Mouse (Mus musculus): Measurements from ENCODE around the gene Bcl11b. TPM values are rescaled to one million over a fixed set of nuclear protein-coding genes. Genes with fewer than 3 reads are reported as not detected.

Gene Bcl11b
- polyA plus RNA-seq, 1 experiment, result 0.60 TPM

GRCm38 (mm10) chr12:107922180-107922579 lies 81.2 kb downstream of the Bcl11b start:
- Histone ChIP-seq H3K4me1 (ENCODE audit: control insufficient read depth, insufficient read depth, low read length) (no peaks in the 10 kb centered on the region), H3K4me3 (replicated peaks; ENCODE audit: control insufficient read depth, low read depth, low read length) (no peak overlapping the region), H3K27ac (ENCODE audit: control insufficient read depth, insufficient read depth, low read depth, low read length, poor library complexity) (no peak overlapping the region)
- WGBS, result 89% methylated on average over 7 of the region's 7 CpGs
- no peak for TF ChIP-seq POLR2A (IDR thresholded peaks at IDR 0.05; ENCODE audit: borderline replicate concordance, control insufficient read depth, low read depth, low read length)
- TF ChIP-seq CTCF (IDR thresholded peaks at IDR 0.05; ENCODE audit: control insufficient read depth, insufficient read depth, low read length), result no peak

DNA sequence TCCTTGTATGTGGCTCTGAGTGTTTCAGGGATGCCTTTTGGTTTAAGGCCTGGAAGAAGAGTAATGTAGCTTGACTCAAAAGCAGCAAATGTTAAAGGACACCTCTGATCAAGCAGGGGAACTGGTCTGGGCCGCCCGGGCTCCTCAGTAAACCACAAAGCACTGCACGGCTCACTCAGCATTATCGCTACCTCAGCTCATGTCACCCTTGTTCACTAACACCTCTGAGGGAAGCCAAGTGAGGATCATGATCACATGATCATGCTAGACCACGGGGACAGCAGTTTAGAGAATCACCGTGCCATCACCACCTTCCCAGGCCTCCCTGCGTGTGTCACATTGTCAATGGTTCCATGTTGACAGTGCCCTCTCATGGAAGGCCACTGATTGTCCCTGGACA lies 81.8 kb downstream of the Bcl11b start:
- Histone ChIP-seq H3K4me1 (ENCODE audit: control insufficient read depth, insufficient read depth, low read length) (no peaks in the 10 kb centered on the region), H3K4me3 (replicated peaks; ENCODE audit: control insufficient read depth, low read depth, low read length) (no peak overlapping the region), H3K27ac (ENCODE audit: control insufficient read depth, insufficient read depth, low read depth, low read length, poor library complexity) (no peak overlapping the region)
- no peak for TF ChIP-seq CTCF (IDR thresholded peaks at IDR 0.05; ENCODE audit: control insufficient read depth, insufficient read depth, low read length)
- TF ChIP-seq POLR2A (IDR thresholded peaks at IDR 0.05; ENCODE audit: borderline replicate concordance, control insufficient read depth, low read depth, low read length), result no peak
- 75% methylated on average over 7 of the region's 7 CpGs for WGBS

DNA sequence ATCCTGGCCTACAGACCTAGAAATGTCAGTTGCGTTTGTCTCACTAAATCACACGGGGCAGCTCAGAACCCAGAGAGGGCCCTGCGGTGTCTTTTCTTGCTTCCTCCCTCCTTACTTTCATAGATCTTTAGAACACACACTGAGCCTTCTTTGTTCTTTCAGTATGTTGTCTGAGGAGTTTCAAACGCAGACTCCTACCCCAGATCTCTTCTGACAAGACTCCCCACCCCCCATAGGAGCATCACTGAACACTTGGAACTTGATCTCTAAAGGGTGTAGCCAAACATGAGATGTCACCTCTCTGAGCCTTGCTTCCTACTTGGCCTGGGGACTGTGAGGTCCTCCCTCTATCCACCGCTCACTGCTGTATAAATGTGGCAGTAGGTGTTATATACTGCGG lies 82.2 kb downstream of the Bcl11b start:
- 88% methylated on average over 6 of the region's 6 CpGs for WGBS
- Histone ChIP-seq H3K4me1 (ENCODE audit: control insufficient read depth, insufficient read depth, low read length) (no peaks in the 10 kb centered on the region), H3K27ac (ENCODE audit: control insufficient read depth, insufficient read depth, low read depth, low read length, poor library complexity) (no peak overlapping the region), H3K4me3 (replicated peaks; ENCODE audit: control insufficient read depth, low read depth, low read length) (no peak overlapping the region)
- TF ChIP-seq CTCF (IDR thresholded peaks at IDR 0.05; ENCODE audit: control insufficient read depth, insufficient read depth, low read length), result no peak
- no peak for TF ChIP-seq POLR2A (IDR thresholded peaks at IDR 0.05; ENCODE audit: borderline replicate concordance, control insufficient read depth, low read depth, low read length)

DNA sequence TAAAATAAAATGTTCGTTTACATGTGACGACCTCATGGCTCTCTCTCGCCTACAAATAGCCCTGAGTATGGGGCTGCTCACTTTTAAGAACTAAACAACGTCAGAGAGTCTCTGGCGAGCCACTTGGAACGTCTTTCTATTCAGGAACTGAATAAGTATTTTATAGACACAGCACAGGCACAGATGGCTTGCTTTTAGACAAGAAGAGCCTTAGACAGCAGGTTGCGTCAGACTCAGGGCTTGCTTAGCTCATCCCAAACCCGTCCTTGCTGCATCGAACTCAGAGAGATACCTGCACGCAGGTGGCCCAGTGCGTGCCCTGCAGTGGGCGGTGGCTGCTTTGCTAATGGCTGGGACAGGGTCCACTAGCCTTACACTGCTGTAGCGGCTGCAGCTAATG lies 82.7 kb downstream of the Bcl11b start:
- Histone ChIP-seq H3K27ac (ENCODE audit: control insufficient read depth, insufficient read depth, low read depth, low read length, poor library complexity) (no peak overlapping the region), H3K4me3 (replicated peaks; ENCODE audit: control insufficient read depth, low read depth, low read length) (no peak overlapping the region), H3K4me1 (ENCODE audit: control insufficient read depth, insufficient read depth, low read length) (no peaks in the 10 kb centered on the region)
- 79% methylated on average over 13 of the region's 13 CpGs for WGBS
- no peak for TF ChIP-seq CTCF (IDR thresholded peaks at IDR 0.05; ENCODE audit: control insufficient read depth, insufficient read depth, low read length)
- no peak for TF ChIP-seq POLR2A (IDR thresholded peaks at IDR 0.05; ENCODE audit: borderline replicate concordance, control insufficient read depth, low read depth, low read length)

DNA sequence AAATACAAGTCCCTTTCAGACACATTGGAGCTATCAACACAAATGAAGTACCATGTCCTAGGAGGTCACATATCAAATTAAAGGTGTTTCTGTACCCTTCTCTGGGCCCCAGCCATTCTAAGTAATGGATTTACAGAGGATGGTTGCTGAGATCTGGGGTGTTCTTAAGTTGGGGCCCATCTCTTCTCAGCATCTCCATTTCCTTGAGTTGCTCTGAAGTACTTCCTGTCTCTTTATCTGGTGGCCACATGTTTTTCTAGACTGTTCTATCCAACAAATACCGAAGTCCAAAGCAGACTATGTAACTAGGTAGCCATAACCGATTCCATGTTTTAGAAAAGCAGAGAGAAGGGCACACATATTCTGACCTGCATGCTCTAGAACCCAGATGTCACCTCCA lies 83.3 kb downstream of the Bcl11b start:
- 49% methylated on average over 2 of the region's 2 CpGs for WGBS
- H3K4me1 ChIP-seq (ENCODE audit: control insufficient read depth, insufficient read depth, low read length), result no peaks in the 10 kb centered on the region

DNA sequence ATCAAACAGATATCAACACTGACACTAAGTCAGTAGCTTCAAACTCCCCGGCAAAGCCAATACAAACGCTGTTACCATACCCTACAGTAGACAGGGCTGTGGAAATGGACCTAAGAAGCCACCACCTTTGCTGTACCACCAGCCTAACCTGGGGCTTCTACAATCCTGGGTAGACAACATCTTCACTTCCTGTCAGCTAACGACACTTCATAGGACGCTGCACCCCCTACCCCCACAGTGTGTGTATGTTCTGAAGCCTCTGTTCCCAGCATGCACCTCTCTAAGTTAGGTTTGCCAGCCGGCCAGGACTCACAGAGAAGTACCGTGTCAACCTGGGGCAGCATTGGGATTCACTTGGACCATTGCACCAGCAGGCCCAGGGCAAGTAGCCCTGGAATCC lies 84.6 kb downstream of the Bcl11b start:
- H3K4me1 ChIP-seq (ENCODE audit: control insufficient read depth, insufficient read depth, low read length), result no peaks in the 10 kb centered on the region
- H3K4me3 ChIP-seq (replicated peaks; ENCODE audit: control insufficient read depth, low read depth, low read length), result no peak overlapping the region
- WGBS, result 81% methylated on average over 6 of the region's 6 CpGs
- H3K27ac ChIP-seq (ENCODE audit: control insufficient read depth, insufficient read depth, low read depth, low read length, poor library complexity), result no peak overlapping the region
- TF ChIP-seq CTCF (IDR thresholded peaks at IDR 0.05; ENCODE audit: control insufficient read depth, insufficient read depth, low read length) (no peak), POLR2A (IDR thresholded peaks at IDR 0.05; ENCODE audit: borderline replicate concordance, control insufficient read depth, low read depth, low read length) (no peak)

More for the DNA sequence above, 83.3 kb downstream of the Bcl11b start:
- H3K27ac ChIP-seq (ENCODE audit: control insufficient read depth, insufficient read depth, low read depth, low read length, poor library complexity), result no peak overlapping the region
- TF ChIP-seq CTCF (IDR thresholded peaks at IDR 0.05; ENCODE audit: control insufficient read depth, insufficient read depth, low read length) (no peak), POLR2A (IDR thresholded peaks at IDR 0.05; ENCODE audit: borderline replicate concordance, control insufficient read depth, low read depth, low read length) (no peak)
- no peak overlapping the region for H3K4me3 ChIP-seq (replicated peaks; ENCODE audit: control insufficient read depth, low read depth, low read length)

DNA sequence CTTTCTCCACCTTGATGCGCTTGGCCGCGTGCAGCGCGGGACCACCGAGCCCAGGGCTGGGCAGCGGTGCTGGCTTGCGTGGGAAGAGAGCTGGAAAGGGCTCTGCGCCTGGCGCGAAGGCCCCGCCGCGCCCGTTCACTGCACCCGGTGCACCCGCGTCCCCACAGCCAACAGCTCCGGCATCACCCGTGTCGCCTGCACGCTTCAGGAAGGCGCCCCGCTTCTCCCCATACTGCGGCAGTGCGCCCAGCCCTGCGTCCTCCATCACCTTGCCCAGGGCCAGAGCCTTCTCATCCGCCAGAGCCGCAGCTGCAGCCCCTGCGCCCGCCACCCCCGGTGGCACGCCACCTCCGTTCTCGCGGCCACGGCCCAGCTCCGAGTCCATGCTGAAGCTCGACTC lies 87.4 kb downstream of the Bcl11b start:
- Histone ChIP-seq H3K4me3 (replicated peaks; ENCODE audit: control insufficient read depth, low read depth, low read length) (no peak overlapping the region), H3K4me1 (ENCODE audit: control insufficient read depth, insufficient read depth, low read length) (no peaks in the 10 kb centered on the region), H3K27ac (ENCODE audit: control insufficient read depth, insufficient read depth, low read depth, low read length, poor library complexity) (no peak overlapping the region)
- TF ChIP-seq POLR2A (IDR thresholded peaks at IDR 0.05; ENCODE audit: borderline replicate concordance, control insufficient read depth, low read depth, low read length), result no peak
- TF ChIP-seq CTCF (IDR thresholded peaks at IDR 0.05; ENCODE audit: control insufficient read depth, insufficient read depth, low read length), result no peak
- 97% methylated on average over 39 of the region's 39 CpGs for WGBS

DNA sequence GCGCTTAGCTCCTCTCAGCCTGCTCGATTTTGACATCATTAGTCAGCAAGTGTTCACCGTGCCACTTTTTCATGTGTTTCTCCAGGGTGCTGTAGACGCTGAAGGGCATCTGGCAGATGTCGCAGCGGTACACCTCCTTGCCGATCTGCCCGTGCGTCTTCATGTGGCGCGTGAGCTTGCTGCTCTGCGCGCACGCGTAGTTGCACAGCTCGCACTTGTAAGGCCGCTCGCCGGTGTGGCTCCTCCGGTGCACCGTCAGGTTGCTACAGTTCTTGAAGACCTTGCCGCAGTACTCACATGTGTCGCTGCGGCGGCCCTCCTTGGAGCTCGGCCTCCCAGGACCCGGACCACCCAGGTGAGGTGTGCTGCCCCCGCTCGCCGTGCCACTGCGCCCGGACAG lies 88.0 kb downstream of the Bcl11b start:
- Histone ChIP-seq H3K4me3 (replicated peaks; ENCODE audit: control insufficient read depth, low read depth, low read length) (no peak overlapping the region), H3K4me1 (ENCODE audit: control insufficient read depth, insufficient read depth, low read length) (no peaks in the 10 kb centered on the region), H3K27ac (ENCODE audit: control insufficient read depth, insufficient read depth, low read depth, low read length, poor library complexity) (no peak overlapping the region)
- 93% methylated on average over 32 of the region's 32 CpGs for WGBS
- TF ChIP-seq POLR2A (IDR thresholded peaks at IDR 0.05; ENCODE audit: borderline replicate concordance, control insufficient read depth, low read depth, low read length) (no peak), CTCF (IDR thresholded peaks at IDR 0.05; ENCODE audit: control insufficient read depth, insufficient read depth, low read length) (no peak)

DNA sequence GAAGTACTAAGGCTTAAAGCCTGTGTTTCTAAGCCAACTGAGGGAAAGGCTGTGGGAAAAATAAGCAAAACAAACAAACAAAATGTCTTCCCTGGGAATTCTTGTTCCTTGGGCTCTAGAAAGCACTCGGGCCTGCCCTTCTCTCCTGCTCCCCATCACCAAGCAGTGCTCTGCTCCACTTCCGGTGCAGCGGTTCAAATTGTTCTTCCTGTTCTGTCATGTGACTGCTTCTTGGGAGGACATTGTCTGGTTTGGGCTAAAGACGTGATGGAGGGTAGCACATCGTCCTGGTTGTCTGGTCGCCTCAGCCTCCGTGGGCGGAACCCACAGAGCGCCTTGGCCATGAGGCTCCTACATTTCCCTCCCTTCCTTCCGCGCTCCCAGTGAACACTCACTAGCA lies 94.6 kb downstream of the Bcl11b start:
- Histone ChIP-seq H3K4me1 (ENCODE audit: control insufficient read depth, insufficient read depth, low read length) (no peaks in the 10 kb centered on the region), H3K27ac (ENCODE audit: control insufficient read depth, insufficient read depth, low read depth, low read length, poor library complexity) (no peak overlapping the region), H3K4me3 (replicated peaks; ENCODE audit: control insufficient read depth, low read depth, low read length) (no peak overlapping the region)
- WGBS, result 75% methylated on average over 11 of the region's 11 CpGs
- TF ChIP-seq POLR2A (IDR thresholded peaks at IDR 0.05; ENCODE audit: borderline replicate concordance, control insufficient read depth, low read depth, low read length), result no peak
- no peak for TF ChIP-seq CTCF (IDR thresholded peaks at IDR 0.05; ENCODE audit: control insufficient read depth, insufficient read depth, low read length)
